Mouse (Mus musculus): Measurements from ENCODE around the gene Ranbp3l.
"Not testable (repeated sequence)": the region's sequence is repeated elsewhere in the genome, so short reads cannot be mapped to it uniquely, and the experiment has no call there.

Gene Ranbp3l

GRCm38 (mm10) chr15:8967573-8968228 is at the start of gene Ranbp3l:
TSS of gene Ranbp3l (plus strand) at chr15:8967949.
- in situ Hi-C loops (cut with MboI): no loop called here

DNA sequence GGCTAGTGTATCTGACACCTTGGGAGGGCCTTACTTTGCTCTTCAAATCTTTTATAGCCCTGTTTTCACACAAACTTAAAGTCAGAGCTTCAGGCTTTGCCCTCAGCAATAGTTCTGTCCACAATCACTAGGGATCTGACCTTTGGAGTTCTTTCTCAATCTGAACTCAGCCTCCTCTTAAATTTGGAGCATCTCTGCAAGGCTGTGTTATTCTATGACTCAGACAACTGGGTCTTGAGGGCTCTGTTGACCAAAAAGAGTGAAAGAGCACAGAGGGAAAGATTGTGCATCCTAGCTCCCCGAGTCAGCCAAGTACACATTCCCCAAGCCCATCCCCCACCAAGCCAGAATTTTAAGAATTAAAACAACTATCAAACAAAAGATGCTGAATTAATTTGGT is 37.7 kb upstream of the Ranbp3l start:
- in situ Hi-C loops (cut with MboI): no loop called here

GRCm38 (mm10) chr15:8936911-8937310 is 30.8 kb upstream of the Ranbp3l start:
- in situ Hi-C loops (cut with MboI): no loop called here

GRCm38 (mm10) chr15:8940861-8941260 is 26.9 kb upstream of the Ranbp3l start:
- in situ Hi-C loops (cut with MboI): no loop called here

GRCm38 (mm10) chr15:8950856-8951255 is 16.9 kb upstream of the Ranbp3l start:
- in situ Hi-C loops (cut with MboI): no loop called here

GRCm38 (mm10) chr15:8963323-8963722 is 4.4 kb upstream of the Ranbp3l start:
- in situ Hi-C loops (cut with MboI): no loop called here

- in situ Hi-C loops (cut with MboI): no loop called here
These were observed 463 bp downstream of the Ranbp3l start for GRCm38 (mm10) chr15:8968229-8968595.

DNA sequence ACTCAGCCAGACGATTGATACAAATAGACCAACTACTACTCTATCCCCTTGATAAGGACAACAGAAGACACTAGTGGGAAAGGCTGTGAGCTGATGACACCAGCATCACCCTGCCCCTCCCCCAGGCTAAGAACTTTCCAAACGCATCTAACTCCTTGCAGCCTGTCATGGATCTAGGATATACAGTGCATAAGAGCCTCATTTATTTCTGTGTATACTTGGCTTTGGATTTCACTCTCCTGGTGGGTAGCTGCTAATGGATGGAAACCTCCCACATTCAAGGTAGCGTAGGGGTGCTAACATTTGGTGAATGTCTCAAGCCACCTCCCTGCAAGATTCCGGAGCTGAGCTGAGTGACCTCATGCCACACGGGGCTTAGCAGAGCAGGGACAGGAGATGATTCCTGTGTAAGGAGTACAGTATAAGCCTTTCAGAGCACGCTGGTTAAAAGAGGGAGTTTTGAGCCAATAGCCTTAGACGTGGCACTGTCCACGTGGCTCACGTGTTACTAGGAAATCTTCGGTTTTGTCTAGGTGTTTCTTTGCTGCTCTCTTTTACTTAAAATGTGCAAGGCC is 1.4 kb downstream of the Ranbp3l start:
- in situ Hi-C loops (cut with MboI): no loop called here

DNA sequence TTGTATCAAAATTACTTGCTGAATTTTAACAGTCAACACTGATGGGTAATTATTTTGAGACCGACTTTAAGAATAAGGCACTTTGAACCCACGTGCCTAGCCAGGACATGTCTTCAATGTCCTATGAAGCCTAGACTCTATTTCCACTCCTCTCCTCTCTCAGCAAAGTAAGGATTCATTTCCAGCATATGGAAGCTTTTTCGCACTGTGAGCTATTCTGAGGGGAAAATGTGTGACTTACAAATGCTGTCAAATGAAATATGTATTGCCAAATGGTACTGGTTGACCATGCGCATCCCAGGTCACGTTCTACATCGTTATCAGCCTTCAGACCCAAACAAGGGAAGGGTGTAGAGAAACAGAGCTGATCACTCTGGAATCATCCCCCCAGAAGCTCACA is 23.5 kb downstream of the Ranbp3l start:
- in situ Hi-C loops (cut with MboI): no loop called here

DNA sequence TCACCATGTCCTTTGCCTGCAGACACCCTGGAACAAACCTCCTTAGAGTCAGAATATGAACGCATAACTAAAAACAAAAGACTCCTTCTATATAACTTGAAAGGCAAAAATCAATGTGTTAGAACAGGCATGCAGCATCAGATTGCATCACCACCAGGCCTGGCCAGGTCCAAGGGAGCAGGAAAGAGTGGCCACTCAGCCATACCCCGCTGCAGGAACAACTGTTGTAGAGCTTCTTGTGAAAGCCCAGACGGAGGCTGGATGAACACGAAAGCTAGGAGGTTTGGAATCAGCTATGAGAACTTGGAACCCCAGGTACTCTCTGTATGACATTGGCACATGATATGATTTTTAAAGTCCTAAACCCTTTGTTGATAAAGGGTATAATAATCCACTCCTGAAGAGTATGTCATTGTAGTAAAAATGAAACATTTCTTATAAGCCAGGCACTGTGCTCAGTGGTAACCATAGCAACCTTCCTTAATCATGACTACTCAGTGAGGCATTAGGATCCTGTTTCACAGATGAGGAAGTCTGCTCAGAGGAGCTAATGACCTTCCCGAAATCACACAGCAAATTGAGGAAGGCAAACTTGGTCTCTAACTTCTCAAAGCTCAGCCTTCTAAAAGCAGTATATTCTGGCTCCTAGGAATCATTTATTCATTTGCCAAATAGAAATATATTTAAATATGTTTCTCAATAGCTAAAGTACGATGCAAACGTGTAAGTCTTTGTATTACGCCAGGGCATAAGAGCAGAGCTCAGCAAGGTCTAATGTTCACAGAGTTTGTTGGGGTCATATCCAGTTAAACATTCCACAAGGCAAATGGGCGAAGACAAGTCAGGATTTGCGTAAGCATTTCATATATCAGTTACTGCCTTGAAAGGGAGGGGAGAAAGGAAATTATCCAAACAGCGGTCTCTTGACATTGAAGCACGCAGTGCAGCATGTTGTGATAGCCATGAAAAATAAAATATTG is 24.4 kb downstream of the Ranbp3l start:
- in situ Hi-C loops (cut with MboI): no loop called here

DNA sequence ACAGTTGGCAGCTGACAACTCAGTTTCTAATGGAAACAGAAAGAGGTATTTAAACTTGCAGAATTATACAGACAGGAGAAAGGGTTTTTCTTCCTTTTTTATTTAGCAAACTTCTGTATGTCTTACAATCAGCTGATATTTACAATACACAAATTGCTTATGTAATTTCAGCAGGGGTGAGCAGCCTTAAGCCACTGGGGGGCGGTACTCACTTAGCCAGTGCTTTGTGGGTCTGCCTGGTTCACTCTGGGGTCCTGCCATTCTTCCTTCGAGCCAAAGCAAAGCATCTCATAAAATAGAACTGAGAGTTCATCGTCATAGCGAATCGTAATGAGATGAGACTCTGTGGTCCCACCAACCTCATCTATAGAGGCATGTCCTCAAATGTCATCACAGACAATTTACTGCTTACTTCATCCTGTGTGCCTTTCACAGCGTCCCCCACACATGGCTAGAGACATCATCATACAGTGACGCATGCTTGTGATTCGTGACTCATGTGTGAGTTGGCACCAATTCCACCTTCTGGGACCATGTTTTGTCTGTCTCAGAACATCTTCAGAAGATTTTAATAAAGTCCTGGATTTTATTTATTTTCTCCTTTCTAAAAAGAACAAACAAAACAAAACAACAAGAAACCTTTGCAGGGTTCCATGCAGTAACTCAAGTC is 27.0 kb downstream of the Ranbp3l start:
- in situ Hi-C loops (cut with MboI): no loop called here

DNA sequence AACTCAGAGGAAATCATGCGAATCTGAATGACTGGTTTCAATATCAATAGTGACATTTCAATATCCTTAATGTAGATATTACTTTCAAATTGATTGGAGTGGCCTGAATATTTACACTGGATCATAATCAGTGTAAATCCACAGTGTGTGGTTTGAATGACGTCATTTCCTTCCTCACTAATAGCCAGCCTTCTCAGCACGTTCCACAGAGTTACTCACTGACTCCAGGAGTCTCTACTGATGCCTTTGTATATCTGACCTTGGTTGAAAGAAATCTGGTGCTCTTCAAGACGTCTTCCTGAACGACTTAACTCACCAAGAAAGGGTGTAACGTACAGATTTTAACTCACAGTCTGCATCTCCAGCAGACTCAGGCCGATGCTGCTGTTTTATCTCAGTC is 27.7 kb downstream of the Ranbp3l start:
- in situ Hi-C loops (cut with MboI): no loop called here

DNA sequence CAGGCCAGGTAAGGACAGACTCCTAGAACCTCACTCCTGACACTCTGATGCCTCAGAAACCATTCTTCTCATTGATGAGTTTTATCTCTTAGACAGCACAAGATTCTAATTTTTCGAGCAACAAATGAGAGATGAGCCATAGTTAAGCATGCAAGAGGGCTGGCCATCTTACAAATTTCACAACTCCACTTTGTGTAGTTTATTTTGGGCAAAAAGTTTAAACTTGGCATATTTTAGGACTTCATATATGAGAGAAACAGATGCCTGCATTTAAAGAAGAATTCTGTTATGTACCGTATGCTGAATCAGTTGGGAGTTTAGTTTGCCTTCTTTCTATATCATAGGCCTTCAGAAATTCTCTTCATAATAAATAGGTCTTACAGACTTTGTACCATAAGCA is 35.0 kb downstream of the Ranbp3l start:
- in situ Hi-C loops (cut with MboI): no loop called here

DNA sequence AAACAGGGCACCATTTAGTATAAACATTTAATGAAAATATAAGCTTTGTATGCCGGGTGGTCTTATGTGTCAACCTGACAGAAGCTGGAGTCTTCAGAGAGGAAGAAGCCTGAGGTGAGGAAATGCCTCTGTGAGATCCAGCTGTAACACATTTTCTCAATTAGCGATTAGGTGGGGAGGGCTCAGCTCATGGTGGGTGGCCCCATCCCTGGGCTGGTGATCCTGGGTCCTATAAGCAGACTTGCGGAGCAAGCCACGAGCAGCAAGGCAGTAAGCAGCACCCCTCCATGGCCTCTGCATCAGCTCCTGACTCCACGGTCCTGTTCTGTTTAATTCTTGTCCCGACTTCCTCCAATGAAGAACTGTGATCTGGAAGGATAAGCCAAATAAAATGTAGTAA is 41.4 kb downstream of the Ranbp3l start:
- in situ Hi-C loops (cut with MboI): no loop called here

DNA sequence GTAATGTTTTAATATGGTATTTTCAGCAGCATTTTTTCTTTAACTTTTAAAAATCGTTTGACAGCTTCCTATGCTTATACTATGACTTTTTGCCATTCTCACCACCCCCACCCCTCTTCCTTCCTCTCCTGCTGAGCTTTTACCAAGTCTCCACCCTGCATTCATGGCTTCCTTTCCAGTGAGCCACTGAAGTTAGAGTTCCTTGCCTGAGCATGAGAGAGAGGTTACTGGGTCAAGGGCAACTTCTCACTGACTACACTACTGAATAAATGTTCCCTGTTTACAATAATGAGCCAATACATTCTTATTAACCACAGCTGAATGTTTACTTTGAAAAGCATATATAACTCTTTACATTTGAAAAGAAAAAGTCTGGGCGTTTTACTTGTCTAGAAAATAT is 46.8 kb downstream of the Ranbp3l start:
- in situ Hi-C loops (cut with MboI): no loop called here

GRCm38 (mm10) chr15:9015496-9015895 is 47.7 kb downstream of the Ranbp3l start:
- in situ Hi-C loops (cut with MboI): not testable (repeated sequence)

DNA sequence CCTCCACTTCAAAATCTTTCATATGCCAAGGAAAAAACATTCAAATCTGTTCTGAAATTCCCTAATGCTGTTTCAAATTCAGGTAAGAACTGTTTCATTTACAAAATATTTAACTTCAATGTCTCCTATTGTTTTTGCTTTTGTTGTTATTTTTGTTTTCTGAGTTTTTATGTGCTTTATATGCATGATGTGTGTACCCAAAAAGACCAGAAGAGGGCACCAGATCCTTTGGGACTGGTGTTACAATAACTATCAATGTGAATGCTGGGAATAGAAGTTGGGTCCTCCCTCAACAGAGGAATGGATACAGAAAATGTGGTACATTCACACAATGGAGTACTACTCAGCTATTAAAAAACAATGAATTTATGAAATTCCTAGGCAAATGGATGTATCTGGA is 88.0 kb downstream of the Ranbp3l start:
- in situ Hi-C loops (cut with MboI): no loop called here

DNA sequence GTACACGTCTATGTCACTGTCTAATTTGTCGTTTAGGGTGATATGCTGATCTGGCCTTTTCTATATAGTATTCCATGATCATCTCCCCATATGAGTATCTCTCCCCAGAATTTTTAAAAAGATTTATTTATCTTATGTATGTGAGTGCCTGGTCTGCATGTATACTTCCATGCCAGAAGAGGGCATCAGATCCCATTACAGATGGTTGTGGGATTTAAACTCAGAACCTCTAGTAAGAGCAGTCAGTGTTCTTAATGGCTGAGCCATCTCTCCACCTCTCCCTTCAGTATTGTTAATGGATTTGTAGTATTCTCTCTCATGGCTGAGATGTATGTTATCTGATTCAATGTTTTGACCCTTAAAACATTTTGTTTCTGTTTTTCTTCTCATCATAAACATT is 92.1 kb downstream of the Ranbp3l start:
- in situ Hi-C loops (cut with MboI): no loop called here

DNA sequence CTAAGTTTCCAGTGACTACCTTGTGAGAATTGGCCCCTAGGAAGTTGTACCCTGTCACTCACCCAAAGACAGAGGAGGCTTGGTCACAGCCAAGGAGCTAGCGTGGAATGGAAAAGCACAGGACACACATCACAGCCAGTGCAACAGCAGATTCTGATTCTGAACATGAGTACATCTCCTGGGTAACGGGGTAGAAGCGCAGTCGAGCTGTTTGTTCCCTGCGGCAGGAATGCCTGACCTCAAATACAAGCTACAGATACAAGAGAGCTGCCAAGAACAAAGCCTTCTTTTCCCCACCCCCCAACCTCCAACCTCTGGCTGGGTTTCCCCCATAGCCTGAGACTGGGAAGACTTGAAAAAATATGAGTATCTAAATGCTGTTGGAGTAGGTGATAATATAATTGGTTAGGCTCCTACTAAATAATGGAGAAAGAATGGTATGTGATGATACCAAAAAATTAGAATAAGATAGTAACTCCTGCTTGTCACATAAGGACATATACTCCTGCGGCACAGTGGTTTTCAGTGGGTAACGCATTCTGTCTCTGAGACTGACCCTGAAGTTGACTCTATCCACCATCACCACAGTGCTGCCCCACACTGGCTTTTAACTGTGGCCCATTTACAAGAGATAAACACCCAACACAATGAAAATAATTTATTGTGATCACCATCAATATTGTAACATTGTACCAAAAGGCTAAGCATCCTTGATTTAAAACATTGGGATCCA is 93.6 kb downstream of the Ranbp3l start:
- in situ Hi-C loops (cut with MboI): no loop called here

DNA sequence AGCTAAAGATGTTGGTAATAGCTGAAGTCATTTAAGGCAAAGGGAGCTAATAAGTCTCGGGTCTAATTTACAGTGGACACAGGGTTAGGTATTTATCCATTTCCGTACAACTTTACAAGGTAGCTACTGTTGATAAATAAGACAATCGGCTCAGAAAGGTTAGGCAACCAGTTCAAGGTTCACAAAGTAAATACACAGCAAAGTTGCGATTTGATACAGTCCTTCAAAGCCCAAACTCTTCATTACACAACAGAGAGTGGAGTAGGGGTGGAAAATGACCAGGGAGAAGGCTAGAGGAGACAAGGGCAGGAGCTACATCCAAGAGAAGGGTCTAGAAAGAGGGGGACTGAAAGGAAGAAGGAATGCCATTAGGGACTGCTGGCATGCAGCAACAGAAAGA is 101.1 kb downstream of the Ranbp3l start:
- in situ Hi-C loops (cut with MboI): no loop called here

- in situ Hi-C loops (cut with MboI): no loop called here
These were observed 102.6 kb downstream of the Ranbp3l start for GRCm38 (mm10) chr15:9070353-9070752.
